Mouse (Mus musculus) lung, postnatal 25 days (tissue): ENCODE results near the gene Dnajb14.
"Not testable (repeated sequence)": the region's sequence is repeated elsewhere in the genome, so short reads cannot be mapped to it uniquely, and the experiment has no call there.

Experiments used
- DNase-seq: peaks from one replicate; pipeline ENCODE4 v3.0.0; 2022; ENCODE audit warnings: low spot score

Dnajb14 gene

GRCm38 (mm10) chr3:137867437-137868093 lies at the start of gene Dnajb14:
Dnajb14 (plus strand) TSS chr3:137867675.
- DNase-seq = peak; percentile 49

- no peak for DNase-seq
Measured at GRCm38 (mm10) chr3:137818713-137819112, 48.8 kb upstream of the Dnajb14 start.

DNA sequence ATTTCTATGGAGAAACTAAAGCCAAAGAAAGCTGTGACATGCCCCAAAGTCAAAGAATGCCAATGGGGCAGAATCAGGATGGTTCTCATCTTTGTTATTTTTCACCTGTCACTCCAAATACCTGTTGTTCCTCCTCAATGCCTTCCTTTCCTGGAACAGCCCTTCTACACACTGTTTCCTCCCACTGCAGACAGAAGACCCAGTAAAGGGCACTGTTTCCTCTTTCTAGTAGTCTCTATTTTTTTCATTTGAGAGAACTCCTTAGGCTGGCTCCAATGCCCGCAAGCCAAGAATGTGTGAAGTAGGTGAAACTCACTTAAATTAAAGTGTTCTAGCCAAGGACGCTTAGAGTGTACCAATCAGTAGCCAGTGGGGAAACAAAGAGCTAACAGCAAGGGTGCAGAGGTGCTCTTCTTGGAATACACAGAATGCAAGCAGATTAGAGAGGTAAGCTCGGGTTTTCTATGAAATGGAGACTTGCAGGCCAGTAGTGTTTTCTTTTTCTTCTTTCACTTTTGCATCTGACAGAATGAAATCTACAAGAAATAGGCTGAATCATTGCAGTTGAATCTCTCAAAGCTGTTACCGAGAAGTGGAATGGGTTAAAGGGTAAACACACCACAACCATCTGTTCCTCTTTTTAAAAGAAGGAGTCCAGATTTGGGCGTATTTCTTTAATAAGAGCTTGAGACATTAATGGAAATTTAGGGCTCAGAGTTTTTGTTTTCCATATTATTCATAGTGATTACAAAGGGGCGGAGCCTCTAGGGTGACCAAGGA lies 46.6 kb upstream of the Dnajb14 start:
- DNase-seq = peak; percentile 7

DNA sequence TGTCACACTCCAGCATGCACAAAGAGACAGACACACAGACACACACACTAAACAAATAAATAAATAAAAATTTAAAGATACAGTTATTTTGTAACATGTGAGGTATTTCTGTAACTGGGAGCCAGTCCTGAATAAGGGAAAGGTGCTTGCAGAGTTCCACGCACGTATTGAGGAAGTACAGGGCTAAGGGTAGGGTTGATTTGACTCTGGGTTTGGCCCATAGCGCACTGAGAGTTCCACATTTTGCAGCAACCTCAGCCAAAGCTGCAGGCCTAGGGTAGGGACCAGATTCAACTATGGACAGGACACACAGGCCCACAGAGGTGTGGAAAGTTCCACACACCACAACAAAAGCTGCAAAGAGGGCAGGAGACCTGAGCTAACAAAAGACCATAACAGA lies 44.2 kb upstream of the Dnajb14 start:
- no peak for DNase-seq

DNA sequence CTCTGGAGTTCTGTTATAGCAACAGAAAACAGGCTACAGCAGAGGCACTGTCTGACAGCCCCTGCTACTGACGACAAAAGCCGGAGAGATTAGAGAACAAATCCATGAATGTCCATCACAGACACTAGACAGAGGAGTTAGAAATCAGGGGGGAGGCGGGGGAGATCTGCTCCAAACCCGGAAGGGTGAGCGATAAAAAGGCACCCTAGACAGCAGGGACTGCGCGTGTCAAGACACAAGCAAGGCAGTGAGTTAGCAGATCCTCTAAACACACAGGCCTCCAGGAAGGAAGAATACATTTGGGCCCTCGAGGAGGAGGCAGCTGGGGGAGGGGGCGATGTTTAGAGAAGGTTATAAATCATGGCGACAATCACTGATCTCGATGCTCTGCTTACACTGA lies 39.8 kb upstream of the Dnajb14 start:
- no peak for DNase-seq

- DNase-seq = no peak
Measured at GRCm38 (mm10) chr3:137831156-137831555, 36.3 kb upstream of the Dnajb14 start.

GRCm38 (mm10) chr3:137833128-137833527 lies 34.3 kb upstream of the Dnajb14 start:
- peak; percentile 5 for DNase-seq

DNA sequence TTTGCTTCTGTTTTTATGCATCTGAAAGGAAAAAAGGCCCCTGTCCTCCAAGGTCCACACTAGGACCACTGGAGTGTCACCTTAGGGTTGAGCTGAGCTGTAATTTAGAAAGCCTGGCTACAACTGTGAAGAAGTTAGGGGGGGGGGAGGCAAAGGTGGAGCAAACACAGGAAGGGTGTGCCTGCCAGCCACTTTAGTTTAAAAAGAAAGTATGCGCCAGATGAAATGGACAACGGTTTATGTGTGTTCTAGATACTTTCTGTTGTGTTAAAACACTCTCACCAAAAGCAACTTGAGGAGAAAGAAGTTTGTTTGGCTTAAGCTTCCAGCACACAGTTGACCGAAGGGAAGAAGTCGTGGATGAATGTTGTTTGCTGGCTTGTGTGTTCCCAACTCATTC lies 33.8 kb upstream of the Dnajb14 start:
- no peak for DNase-seq

GRCm38 (mm10) chr3:137836543-137836942 lies 30.9 kb upstream of the Dnajb14 start:
- no peak for DNase-seq

DNA sequence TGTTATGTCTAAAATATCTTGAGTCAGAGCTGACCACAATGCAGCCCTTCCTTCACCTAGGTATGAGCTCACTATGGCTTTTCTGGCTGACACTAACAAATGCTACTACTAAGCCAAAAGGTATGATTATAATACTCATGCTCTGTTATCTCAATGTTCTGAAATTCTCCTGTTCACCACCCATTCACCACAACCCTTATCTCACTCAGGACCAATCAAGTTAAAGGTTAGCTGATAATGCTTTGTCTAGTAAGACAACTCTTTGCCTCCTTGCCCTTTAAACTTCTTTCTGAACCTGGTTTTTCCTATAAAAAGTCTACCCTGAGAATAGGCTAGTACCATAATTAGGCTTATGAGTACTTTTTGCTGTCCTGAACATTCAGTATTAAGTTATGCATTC lies 29.3 kb upstream of the Dnajb14 start:
- no peak for DNase-seq

DNA sequence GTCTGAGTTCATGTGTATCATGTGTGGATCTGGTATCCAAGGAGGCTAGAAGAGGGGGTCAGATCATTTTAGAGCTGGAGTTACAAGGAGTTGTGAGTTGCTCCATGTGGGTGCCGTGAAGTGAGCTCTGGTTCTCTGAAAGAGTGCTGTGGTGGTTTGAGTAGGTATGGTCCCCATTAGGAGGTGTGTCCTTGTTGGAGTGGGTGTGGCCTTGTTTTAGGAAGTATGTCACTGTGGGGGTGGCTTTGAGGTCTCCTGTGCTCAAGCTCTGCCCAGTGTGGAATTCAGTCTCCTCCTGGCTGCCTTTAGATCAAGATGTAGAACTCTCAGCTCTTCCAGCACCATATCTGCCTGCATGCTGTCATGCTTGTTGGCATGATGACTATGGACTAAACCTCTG lies 24.5 kb upstream of the Dnajb14 start:
- no peak for DNase-seq

GRCm38 (mm10) chr3:137844263-137844662 lies 23.2 kb upstream of the Dnajb14 start:
- DNase-seq = no peak

DNA sequence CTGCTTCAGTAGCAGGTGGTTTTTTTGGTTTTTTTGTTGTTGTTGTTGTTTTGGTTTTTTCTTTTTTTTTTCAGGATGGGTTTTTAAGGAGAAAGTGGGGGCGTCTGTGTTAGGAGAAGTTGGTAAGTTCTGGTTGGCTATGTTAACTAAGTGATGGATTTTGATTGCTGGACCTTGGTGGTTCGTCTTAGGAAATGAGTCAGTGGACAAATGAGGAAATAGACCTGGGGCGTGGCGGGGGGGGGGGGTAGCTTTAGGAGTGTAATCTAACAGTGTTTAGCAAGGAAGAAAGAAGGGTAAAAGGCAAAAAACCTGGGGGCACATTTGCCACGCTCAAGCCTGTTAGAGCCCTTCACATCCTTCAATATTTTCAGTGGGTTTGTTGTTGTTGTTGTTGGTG lies 20.9 kb upstream of the Dnajb14 start:
- DNase-seq = no peak

DNA sequence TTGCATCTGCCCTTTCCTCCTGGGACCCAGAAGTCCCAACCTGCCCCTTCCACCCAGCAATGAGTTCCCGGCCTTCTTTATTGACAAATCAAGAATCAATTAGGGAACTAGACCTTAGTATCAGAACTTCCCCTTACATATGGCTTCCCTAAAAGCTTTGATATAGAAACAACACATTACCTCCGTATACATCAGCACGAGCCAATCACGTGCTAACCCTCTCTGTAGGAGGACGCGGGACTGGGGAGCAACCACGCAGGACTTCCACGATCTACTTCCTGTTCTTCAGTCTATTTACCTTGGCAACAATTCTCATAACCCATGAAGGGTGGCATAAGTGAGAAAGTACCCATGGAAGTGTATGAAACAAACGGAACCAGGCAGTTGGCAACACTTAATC lies 19.1 kb upstream of the Dnajb14 start:
- peak; percentile 29 for DNase-seq

- no peak for DNase-seq
Measured at GRCm38 (mm10) chr3:137849697-137850096, 17.8 kb upstream of the Dnajb14 start.

DNA sequence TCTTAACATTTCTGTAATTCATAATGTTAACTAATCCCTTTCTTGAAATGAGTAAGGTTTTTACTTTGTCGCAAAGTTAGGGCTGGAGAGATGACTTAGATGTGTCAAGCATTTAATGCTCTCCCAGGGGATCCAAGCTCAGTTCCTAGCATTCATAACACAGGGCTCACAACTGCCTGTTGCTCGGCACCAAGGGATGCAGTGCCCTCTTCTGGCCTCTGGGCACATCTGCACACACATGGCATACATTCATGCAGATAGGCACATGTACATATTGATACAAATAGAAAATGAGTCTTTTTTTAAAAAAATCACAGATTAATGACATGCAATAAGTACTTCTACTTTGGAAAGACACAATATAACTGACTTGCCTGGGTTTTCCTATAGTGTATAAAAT lies 16.3 kb upstream of the Dnajb14 start:
- no peak for DNase-seq

DNA sequence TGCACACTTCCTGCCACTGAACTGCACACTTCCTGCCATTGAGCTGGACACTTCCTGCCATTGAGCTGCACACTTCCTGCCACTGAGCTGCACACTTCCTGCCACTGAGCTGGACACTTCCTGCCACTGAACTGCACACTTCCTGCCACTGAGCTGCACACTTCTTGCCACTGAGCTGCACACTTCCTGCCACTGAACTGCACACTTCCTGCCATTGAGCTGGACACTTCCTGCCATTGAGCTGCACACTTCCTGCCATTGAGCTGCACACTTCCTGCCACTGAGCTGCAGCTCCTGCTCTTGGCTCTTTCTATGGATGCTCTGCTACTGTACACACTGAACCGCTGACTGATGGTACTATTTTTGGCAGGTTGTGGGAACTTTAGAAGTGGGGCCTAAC lies 14.5 kb upstream of the Dnajb14 start:
- DNase-seq = not testable (repeated sequence)

DNA sequence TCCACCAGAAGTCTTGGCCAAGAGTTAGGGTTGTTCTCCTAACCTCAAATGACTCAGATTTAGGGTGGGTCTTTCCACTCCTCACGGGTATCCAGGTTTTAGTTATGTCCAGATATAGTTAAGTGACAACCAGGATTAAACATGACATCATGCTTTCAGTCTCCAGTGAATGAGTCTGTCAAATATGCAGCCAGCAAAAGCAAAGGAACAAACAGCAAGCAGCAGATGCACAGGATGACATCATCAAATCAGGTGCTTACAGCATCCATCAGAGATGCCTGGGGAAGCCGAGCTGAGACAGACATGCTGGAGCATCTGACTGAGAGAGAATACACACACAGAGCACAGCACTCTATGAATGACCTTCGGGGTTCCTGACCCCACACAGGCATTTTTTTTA lies 12.1 kb upstream of the Dnajb14 start:
- no peak for DNase-seq

GRCm38 (mm10) chr3:137856061-137856460 lies 11.4 kb upstream of the Dnajb14 start:
- no peak for DNase-seq

DNA sequence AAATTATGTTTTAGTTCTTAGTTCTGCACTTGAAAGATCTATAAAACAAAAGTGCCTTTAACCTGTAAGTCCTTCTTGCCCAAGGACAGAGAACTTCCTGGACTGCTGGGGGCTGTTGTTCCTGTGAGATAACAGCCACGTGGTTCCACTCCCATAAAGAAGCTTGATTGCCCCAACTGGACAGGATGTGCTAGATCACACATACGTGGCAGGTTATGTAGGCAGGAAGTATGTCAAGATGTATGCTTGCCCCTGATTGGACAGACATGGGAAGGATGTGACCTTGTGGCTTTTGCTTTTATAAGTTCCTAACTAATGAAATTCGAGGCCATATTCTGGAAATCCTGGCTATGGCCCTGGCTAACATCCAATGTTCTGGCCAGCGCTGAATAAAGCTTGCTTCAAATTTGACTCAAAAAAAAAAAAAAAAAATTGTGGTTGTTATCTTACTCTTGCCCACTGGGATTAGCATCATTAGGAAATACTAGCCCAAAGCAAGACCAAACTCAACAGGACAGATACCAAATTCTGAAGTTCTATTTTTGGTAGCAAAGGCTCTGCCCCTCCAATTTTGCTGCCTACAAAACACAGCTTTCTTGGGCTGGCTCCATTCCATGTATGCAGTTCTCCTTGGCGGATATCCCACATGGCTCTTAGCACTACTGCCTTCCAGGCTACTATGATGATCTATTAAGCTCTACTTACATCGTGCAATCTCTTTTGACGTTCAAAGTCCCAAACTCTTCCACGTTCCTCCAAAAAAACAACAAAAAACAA lies 6.9 kb upstream of the Dnajb14 start:
- no peak for DNase-seq

GRCm38 (mm10) chr3:137861436-137861835 lies 6.0 kb upstream of the Dnajb14 start:
- DNase-seq = no peak

GRCm38 (mm10) chr3:137862600-137862999 lies 4.9 kb upstream of the Dnajb14 start:
- no peak for DNase-seq
